Mouse (Mus musculus): Measurements from ENCODE around the gene Vamp5.
A peak's percentile ranks its signal among the peaks of the same experiment; 100 is the strongest.

Gene Vamp5

DNA sequence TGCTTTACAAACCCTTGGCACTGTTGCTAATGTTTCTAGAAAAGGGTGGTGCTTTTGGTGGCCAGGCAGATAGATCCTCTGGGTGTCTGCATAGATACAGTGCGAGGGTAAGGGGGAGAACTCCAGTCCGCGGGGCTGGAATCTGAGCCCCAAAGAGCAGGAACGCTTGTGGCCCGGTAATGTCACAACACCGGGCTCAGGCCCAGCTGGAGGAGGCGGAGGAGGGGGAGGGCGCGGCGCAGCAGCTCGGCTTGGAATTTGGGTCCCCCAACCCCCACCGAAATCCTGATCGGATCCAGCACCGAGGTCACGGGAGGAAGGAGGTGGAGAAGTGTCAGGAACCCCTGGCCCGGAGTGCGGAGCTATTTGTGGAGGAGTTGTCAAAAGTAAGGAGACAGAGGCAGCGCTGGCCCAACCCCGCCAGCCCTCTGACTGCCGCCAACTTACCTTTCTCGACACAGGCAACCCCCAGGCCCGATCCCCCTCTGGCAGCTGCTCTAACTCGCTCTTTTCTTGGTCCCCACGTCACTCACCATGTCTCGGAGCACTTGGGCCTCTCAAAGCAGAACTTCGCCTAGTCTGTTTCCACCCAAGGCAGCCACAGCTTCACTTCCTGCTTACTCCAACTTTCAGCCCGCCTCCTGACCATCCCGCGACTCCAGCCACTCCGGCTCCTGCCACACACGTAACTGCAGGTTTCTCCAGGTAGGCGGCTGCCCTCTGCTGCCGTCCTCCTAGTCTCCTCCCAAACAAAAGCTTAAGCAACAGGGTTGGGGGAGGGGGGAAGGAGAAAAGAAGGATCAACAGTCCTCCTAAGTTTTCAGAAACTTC is 9.9 kb upstream of the Vamp5 start, which contains the start of gene Vamp8:
TSS of gene Vamp8 (minus strand) at position 763 of the 831 bp plus-strand sequence.
- peak; percentile 73 to 89 for DNase-seq (ENCODE audit: low spot score in 2 of 2)

- peak in 1 of 2 experiments; percentile 85 for DNase-seq (ENCODE audit: low spot score in 2 of 2)
Observed at GRCm38 (mm10) chr6:72389471-72389940, 9.2 kb upstream of the Vamp5 start.

DNA sequence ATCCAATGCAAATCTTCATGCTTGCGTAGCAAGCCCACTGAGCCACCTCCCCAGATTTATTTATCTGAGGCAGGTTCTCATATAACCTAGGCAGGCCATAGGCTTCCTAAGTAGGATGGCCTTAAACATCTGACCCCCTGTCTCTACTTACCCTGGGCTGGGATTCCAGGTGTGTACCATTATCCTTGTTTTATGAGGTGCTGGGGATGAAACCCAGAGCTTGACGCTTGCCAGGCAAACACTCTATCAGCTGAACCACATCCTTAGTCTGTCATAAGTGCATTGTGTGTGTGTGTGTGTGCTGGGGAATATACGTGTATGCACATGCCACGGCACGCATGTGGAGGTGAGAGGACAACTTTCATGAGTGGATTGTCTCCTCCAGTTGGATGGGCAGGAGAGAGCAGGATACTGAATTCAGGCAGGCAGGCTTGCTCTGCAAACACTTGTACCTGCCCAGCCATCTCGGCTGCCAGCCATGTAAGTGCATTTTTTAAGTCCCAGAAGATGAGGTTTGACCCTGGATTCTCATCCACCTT is 8.6 kb upstream of the Vamp5 start:
- no peak for DNase-seq (ENCODE audit: low spot score in 2 of 2)

- DNase-seq (ENCODE audit: low spot score in 2 of 2) = no peak
Observed at GRCm38 (mm10) chr6:72388266-72388665, 8.0 kb upstream of the Vamp5 start.

DNA sequence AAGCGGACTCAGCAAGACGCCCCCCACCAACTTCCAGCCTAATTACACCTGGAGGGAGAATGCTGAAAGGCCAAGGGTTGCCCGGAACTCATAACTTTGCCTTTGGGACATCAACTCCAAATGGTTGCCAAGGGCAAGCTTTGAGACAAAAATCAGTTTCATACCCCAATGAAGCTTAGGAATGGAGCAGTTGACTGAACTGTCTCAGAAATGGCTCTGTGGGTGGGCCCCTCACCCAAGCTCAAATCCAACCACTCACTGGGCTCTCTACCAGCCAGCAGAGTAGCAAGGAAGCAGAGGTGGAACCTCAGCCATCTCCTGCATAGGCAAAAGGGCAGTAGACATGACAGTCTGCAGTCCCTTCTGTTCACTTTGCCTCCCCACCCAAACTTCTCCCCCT is 7.5 kb upstream of the Vamp5 start:
- no peak for DNase-seq (ENCODE audit: low spot score in 2 of 2)

GRCm38 (mm10) chr6:72386561-72386960 is 6.3 kb upstream of the Vamp5 start:
- DNase-seq (ENCODE audit: low spot score in 2 of 2) = no peak

DNA sequence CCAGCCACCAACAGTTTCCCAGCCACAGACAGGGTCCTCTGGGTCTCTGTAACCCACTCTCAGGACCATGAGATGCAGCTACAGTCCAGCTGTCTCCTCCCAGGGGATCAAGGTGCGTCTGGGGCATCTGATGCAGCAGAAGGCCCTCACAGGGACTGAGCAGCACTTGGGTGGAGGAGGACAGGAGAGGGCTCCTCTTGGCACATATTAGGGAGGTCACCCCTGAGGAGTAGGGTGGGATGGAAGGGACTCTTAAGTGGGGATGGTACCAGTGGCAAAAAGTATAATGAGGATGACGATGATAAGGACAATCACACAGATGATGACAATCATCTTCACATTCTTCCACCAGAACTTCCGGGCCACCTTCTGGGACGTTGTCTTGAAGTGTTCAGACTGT is 5.0 kb upstream of the Vamp5 start:
- no peak for DNase-seq (ENCODE audit: low spot score in 2 of 2)

GRCm38 (mm10) chr6:72383952-72384351 is 3.7 kb upstream of the Vamp5 start:
- peak in 1 of 2 experiments; percentile 45 for DNase-seq (ENCODE audit: low spot score in 2 of 2)

- no peak for DNase-seq (ENCODE audit: low spot score in 2 of 2)
Observed at GRCm38 (mm10) chr6:72383142-72383820, 3.0 kb upstream of the Vamp5 start.

DNA sequence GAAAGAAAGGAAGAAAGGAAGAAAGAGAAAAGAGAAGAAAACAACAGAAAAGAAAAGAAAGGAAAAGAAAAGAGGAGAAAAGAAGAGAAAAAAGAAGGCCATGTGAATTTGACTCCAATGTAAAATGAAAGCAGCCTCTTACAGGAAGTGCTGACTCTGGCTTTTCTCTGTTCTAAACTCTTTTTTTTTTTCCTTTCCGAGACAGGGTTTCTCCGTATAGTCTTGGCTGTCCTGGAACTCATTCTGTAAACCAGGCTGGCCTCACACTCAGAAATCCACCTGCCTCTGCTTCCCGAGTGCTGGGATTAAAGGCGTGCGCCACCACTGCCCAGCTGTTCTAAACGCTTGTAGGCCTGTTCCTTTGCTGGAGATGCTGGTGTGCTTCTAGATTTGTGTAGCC is 2.2 kb upstream of the Vamp5 start:
- no peak for DNase-seq (ENCODE audit: low spot score in 2 of 2)

GRCm38 (mm10) chr6:72379377-72380130 is 714 bp downstream of the Vamp5 start:
- DNase-seq (ENCODE audit: low spot score in 2 of 2) = no peak

- DNase-seq (ENCODE audit: low spot score in 2 of 2) = no peak
Observed at GRCm38 (mm10) chr6:72378510-72379234, 1.6 kb downstream of the Vamp5 start.

DNA sequence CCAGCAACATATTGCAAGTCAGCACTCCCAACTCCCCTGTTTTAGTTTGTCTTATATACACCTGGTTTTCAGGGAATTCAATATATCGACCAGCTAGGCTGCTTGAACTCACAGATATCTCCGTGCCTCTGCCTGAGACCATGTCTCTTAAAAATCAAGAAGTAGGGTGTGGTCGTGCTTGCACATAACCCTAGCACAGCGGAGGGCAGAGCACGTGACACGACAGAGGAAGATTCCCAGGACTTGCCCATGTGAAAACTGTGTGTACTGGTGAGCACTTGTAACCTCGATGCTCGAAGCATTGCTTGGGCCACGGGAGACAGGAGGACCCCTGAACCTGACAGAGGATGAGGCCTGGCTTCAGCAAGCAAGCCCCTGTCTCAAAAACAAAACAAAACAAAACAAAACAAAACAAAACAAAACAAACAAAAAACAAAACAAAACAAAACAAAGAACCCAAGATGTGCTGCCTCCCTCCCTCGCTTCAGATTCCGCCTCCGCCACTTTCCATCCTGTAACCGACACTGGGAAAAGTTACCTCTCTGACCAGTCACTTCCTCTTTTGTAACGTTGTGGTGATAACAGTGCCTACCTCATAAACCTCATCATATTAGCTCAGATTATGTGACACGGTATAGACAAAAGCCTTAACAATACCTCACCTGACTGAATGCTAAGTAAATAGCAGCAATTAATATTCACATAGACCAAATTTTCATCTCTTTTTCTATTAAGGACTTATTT is 5.3 kb downstream of the Vamp5 start:
- no peak for DNase-seq (ENCODE audit: low spot score in 2 of 2)

DNA sequence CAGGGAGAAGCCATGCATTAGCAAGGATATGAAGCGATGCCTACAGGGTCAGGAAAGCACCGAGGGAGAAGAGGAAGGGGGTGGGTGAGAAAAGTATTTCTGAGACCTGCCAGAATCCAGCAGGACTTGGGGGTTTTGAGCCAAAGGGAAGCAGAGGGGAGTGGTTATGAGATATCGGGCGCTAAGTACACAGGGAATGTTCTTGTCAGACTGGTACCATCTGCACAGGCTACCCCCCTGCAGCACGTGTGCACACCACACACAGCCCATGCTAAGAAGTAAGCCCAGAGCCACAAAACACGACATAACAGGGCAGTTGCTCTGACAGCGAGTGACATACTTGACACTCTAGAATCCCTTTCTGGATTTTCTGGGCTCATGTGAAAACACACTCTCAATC is 6.1 kb downstream of the Vamp5 start:
- DNase-seq (ENCODE audit: low spot score in 2 of 2) = no peak

DNA sequence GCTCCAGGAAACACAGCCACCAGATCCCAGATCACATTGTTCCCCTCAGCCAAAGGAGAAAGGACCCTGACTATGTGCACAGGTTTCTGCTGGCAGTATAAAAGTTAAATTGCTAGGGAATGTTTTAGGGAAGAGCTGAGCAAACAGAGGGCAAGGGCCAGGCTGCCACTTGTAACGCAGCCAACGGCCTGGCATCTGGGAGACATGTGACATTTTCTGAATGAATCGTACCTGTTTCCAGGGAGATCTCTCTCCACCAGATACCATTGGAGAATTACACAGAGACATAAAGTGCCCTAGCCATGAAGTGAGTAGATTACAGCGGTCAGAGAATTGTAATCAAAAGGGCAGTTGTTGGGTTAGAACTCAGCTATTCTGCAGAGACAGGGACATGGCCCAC is 7.1 kb downstream of the Vamp5 start:
- DNase-seq (ENCODE audit: low spot score in 2 of 2) = no peak

DNA sequence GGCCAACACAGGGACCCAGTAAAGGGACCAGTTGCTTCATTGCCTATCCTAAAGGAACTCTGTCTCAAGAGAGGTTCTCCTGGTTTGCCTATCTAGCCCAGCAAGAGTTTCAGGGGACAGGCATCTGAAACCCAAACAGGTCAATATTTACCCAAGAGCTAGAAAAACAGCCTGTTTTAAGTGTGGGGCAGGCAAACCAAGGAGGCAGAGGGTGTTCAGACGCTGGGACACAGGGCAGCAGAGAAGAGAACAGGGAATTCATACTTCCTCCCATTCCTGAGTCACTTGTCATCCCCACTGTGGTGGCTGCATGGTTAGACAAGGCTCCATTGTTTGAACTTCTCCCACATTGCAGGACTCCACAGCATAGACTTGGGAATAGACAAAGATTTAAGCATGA is 8.7 kb downstream of the Vamp5 start:
- DNase-seq (ENCODE audit: low spot score in 2 of 2) = no peak

DNA sequence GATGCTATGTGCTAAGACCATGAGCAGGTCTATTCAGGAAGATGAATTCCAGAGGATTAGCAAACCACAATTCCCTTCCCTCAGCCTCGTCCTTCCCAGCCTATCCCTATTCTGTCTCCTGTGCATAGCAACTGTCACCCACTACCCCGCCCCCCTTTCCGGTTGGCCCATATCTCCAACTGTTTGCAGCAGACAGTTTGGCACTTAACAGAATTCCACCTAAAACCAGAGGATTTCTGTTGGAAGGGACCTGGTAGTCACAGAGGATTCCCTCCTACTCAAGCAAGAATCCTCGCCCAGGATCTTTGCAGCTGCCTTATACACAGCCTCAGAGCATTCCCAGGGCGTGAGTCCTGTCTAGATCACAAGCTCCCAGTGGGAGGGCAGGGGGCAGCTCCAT is 9.1 kb downstream of the Vamp5 start:
- DNase-seq (ENCODE audit: low spot score in 2 of 2) = no peak

- no peak for DNase-seq (ENCODE audit: low spot score in 2 of 2)
Observed at GRCm38 (mm10) chr6:72370091-72370490, 10.2 kb downstream of the Vamp5 start.

DNA sequence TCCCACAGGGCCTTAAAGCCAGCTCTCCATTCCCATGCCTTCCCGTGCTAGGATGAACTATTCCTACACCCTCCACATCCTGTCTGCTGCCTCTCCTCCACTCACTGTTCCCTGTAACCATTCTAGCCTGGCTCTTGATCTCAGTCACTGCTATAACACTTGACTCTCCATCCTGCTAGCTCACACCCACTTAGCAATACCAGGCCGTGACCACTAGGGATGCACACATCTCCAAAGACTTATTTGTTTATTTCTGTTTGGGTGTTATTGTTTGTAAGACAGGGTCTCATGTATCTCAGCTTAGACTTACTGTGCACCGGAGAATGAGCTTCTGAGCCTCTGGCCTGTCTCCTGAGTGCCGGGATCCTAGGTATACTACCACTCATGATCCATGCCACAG is 10.7 kb downstream of the Vamp5 start:
- no peak for DNase-seq (ENCODE audit: low spot score in 2 of 2)

GRCm38 (mm10) chr6:72367460-72367974 is 12.8 kb downstream of the Vamp5 start:
- no peak for DNase-seq (ENCODE audit: low spot score in 2 of 2)
